Mouse (Mus musculus) megakaryocyte-erythroid progenitor cell, adult 5-6 weeks (primary cell): ENCODE data around the gene Tmem150c. TPM values are rescaled to one million over a fixed set of nuclear protein-coding genes. Genes with fewer than 3 reads are reported as not detected.

ENCODE experiments used
- ATAC-seq: replicated peaks from 2 replicates; pipeline ENCODE4 v1.8.0; 2016; ENCODE audit warnings: mild to moderate bottlenecking, inconsistent platforms; ENCODE audit not compliant: severe bottlenecking, poor library complexity, low FRiP score, low TSS enrichment
- total RNA-seq, 2 experiments: library from RNA; stranded (forward) in 1 of 2; stranded (reverse) in 1 of 2; fragments of 200-1000, 215-1000 nt in 1 of 2; fragments of >200 nt in 1 of 2; fragmentation: Nextera tagmentation in 1 of 2; gene quantifications; 2 replicates each; pipeline ENCODE4 v1.2.3; 2014 to 2017

Tmem150c gene
- total RNA-seq, 2 experiments from 2014 or later: not detected

DNA sequence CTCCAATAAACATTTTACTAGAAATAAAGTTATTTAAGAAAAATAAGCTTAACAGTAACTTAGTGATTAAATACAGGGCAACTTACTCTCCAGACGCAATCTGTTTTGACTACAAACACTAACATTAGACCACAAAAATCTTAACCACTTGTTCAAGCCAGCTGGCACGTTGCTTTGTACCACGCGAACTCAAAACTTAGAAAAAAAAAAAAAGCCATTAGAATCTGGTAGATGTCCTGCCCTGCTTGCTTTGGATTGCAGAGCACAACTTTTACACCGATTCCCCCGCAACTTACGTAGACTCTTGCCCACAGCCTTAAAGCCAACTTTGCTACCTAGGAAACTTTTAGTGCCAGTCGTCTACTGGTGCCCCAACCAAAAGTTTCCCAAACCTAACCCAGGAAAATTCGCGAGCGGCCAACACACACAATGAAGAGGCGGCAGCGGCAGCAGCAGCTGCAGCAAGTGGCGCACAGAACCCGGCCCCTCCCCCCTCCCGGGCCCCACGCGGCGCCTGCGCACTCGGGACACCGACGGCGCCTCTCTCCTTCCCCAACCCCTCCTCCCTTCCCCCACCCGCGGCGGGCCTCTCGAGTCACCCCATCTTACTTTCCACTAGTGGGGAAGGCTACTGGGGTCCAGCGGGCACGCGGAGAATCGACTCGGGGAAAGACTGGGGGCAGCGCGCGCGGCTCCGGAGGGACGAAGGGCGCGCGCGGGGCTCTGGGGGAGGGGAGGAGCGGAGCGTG, 121.5 kb downstream of the Tmem150c start:
- ATAC-seq: peak; percentile 9; the same call in 1 of the 2 replicates

DNA sequence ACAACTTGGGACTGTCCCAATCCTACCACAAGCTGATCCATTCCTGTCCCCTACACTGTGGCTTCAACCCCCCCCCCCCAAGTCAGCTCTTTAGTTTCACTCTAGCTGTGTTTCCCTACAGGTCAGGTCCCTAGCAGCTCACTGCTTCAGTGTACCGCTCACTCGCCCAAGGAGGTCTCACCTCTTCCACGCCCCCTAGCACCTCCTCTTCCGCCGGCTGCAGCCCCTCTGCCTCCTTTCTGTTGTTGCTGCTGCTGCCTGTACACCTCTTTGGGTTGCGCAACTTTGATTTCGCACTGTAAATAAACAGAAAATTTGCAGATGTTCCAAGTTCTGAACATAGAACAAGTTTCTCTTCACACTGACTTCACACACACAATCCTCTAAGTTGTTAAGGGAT, 122.9 kb downstream of the Tmem150c start:
- ATAC-seq: no peak

DNA sequence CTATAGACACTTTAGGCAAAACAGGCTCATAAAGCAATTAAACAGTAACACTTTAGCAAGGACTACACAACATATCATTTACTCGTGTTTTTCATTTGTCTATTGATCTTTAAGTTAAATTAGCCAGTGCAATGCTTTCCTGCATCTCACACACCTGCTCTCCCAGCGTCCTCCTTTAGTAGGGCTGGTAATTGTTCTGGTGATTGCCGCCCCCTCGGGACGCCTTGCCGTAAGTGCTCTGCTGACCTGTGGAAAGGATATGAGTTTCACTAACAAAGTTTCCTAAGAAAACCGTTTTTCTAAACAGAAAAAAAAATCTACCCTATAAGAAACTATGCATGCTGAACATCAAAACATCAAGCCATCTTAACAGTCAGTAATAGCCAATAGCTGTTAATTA, 123.7 kb downstream of the Tmem150c start:
- no peak for ATAC-seq

DNA sequence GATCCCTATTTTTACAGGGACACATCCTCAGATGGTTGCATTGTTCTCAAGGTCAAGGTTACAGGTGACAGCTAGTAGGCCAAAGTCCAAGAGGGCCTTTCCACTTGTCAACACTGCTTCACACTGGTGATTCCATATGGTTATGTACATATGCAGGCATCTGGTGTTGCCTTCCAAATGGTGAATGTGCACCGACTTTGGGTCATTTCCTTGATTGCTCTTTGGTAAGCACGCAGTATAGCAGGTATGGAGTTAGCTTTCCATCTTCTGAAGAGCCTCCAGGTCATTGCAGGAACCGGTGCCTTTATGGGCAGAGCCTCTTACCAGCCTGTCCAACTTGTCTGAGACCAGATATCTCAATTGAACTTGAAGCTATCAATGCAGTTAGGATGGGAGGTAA, 127.0 kb downstream of the Tmem150c start:
- ATAC-seq: no peak

DNA sequence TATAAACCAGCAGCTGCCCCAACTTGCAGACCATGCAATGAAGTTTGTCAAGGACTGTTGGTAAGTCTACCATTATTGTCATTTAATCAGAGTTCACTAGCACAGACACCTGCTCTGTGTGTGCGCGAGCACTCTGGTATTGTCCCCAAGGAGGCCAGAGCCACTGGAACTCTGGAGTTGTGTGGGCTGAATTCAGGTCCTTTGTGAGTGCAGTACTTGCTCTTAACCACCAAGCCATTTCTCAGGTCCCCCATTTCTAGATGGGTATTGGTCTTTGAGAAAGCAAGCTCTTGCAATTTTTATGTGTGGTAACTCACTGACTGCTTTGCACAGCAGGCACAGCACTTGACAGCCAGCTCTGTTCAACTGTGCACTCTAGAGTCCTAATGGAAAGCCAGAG, 127.5 kb downstream of the Tmem150c start:
- ATAC-seq: peak; percentile 56

DNA sequence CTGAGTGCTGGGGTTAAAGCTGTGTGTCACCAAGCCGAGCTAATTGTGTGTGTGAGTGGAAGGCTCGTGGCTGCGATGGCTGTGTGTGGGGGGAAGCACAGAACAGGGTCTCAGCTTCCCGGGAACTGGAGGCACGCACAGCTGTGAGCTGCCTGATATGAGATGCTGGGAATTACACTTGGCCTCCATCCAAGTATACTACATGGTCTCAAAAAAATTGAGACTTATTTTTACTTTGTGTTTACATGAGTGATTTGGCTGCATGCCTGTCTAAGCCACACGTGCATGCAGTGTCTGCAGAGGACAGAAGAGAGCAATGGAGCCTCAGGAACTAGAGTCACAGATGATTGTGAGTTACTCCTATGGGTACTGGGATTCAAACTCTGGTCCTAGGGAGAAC, 129.5 kb downstream of the Tmem150c start:
- 0 out of 2 replicates have a peak, but pooled peaks have one; percentile 8 for ATAC-seq

Other genes starting within 250 kb of the Tmem150c start
- 420 and 448 TPM in 2 replicates for gene Hnrnpd, start 180.9 kb downstream of the Tmem150c start, total RNA-seq (2014; fragmentation: Nextera tagmentation)
- gene Hnrnpd, start 180.9 kb downstream of the Tmem150c start, total RNA-seq (2017): 177 and 197 TPM in 2 replicates
- 2.8 TPM in 1 of 2 replicates, not detected in the other for gene 4930524J08Rik, start 180.7 kb downstream of the Tmem150c start, total RNA-seq (2014; fragmentation: Nextera tagmentation)
- 6.2 TPM in 1 of 2 replicates, not detected in the other for gene 4930524J08Rik, start 180.7 kb downstream of the Tmem150c start, total RNA-seq (2017)
- gene Hnrnpdl, start 120.1 kb downstream of the Tmem150c start, total RNA-seq (2014; fragmentation: Nextera tagmentation): 265 and 360 TPM in 2 replicates
- 553 and 613 TPM in 2 replicates for gene Hnrnpdl, start 120.1 kb downstream of the Tmem150c start, total RNA-seq (2017)
- gene Enoph1, start 119.8 kb downstream of the Tmem150c start, total RNA-seq (2014; fragmentation: Nextera tagmentation): 34.2 and 38.1 TPM in 2 replicates
- gene Enoph1, start 119.8 kb downstream of the Tmem150c start, total RNA-seq (2017): 30.1 and 39.3 TPM in 2 replicates